Mouse (Mus musculus): ENCODE results near the gene Olfr1392. TPM values are rescaled to one million over a fixed set of nuclear protein-coding genes. Genes with fewer than 3 reads are reported as not detected.

Olfr1392 gene
- polyA plus RNA-seq (2017; shearing (Covaris generic)), result not detected

DNA sequence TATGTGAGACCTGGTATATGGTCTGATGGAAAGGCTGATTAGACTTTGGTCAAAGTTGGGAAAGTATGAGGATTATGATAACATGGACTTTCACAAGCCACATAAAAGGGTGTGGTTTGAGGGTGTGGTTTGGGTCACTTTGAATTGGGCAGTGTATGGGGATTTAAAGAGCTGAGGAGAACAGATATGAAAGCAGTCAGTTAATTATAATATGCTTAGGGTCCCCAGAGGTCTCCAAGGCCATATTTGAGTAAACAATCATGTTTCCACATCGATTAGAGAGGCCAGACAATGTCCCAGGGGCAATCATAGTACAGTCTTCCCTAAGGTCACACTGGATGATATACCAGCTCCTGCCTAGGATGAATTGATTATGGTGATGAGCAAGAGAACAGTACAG, at the start of gene Olfr1392:
Gene Olfr1392 (plus strand): TSS at position 301 of the 400 bp plus-strand sequence.

DNA sequence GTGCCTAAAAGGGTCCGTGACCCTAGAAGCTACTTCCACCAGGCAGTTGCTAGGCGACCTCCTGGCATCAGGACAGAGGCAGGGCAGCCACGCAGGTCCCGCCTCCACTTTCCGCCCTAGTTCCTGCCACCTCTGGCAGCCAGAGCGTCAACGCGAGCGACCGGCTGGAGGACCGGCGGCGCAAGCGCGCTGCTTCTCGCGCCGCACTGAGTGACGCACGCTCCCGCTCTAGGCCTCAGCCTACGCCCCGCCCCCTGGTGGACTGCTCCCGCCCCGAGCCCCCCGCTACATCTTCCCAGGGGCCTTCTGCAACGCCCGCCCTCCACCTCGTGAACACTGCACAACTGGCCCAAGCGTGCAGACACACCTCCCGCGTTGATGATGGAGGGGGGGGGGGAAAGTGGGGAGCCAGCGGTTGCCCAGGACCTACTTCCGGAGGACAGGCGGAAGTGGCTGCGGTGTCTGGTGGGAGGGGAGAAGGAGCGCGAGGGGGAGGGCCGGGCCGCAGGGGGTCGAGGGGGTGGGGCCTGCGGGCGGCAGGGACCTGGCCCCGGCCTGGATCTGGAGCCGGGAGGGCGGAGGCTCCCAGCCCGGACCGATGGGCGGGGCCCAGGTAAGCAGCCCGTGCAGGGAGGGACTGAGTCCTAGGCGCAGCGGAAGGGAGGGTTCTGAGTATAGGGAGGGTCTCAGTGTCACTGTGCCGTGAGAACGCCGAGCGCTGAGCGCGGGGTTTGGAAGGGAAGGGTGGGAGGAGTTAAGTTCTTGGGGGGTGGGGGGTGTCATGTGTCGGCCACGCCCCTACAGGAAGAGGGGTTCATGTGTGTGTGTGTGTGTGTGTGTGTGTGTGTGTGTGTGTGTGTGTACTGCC, 41.1 kb upstream of the Olfr1392 start, which contains the start of gene Mgat1:
Gene Mgat1 (plus strand): TSS at position 465 of the 868 bp plus-strand sequence.

DNA sequence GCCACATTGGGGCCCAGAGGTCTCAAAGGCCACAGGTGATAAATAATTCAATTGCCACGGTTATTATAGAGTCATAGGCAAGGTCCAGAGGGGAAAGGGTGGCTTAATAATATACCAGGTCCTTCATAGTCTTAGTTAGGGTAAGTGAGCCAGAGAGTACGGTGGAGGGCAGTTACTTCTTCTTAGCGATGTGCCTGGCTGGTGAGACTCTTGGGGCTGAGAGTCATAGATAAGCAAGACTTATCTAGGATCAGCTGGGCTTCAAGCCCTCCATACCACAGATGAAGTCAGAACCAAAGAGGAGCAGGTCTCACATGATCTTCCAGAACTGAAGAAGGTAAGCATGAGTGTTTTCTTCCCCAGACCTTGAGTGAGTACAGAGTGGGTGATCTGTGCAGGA, 6.9 kb upstream of the Olfr1392 start, which contains the start of gene Olfr1393:
Gene Olfr1393 (plus strand): TSS at position 83 of the 400 bp plus-strand sequence.

DNA sequence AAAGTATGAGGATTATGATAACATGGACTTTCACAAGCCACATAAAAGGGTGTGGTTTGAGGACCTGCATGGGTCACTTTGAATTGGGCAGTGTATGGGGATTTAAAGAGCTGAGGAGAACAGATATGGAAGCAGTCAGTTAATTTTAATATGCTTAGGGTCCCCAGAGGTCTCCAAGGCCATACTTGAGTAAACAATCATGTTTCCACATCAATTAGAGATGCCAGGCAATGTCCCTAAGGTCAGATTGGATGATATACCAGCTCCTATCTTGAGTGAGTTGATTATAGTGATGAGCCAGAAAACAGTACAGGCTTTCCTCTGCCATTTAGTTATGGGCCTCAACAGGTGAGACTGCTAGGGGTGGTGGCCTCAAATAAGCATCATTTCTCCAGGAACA, 19.4 kb downstream of the Olfr1392 start, which contains the start of gene Olfr10:
Gene Olfr10 (plus strand): TSS at position 301 of the 400 bp plus-strand sequence.

DNA sequence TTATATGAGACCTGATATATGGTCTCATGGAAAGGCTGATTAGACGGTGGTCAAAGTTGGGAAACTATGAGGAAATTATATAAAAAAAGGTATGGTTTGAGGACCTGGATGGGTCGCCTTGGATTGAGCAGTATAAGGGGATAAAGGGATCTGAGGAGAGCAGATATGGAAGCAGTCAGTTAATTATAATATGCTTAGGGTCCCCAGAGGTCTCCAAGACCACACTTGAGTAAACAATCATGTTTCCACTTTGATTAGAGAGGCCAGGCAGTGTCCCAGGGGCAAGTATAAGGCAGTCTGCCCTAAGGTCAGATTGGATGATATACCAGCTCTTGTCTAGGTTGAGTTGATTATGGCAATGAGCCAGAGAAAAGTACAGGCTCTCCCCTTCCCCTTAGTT, 37.4 kb downstream of the Olfr1392 start, which contains the start of gene Olfr1391:
Gene Olfr1391 (plus strand): TSS at position 301 of the 400 bp plus-strand sequence.

DNA sequence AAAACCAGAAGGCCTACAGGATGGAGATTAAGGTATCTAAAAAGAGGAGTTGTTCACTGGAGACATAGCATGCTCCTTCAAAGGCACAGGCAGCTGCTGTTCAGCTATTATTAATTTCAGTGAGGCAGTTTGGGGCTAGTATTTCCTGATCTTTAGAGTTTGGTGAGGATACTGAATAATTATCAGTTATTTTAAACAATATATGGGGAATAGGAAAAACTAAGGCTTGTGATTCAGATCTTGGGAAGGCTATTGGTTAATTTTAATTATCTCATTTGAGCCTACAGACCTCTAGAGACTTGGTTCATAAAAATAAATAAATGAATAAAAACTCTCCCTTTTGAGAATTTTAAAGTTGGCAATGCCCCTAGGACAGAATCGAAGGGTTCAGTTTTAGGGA, 49.8 kb downstream of the Olfr1392 start, which contains the start of gene Olfr1390:
Gene Olfr1390 (plus strand): TSS at position 301 of the 400 bp plus-strand sequence.

Other genes with a start within 250 kb of the Olfr1392 start
- gene 9930111J21Rik2, start 234.0 kb upstream of the Olfr1392 start, polyA plus RNA-seq (2017; shearing (Covaris generic)), result 92.8 TPM
- gene Tgtp2, start 221.1 kb upstream of the Olfr1392 start, polyA plus RNA-seq (2017; shearing (Covaris generic)), result 187 TPM
- 241 TPM for gene Ifi47, start 208.7 kb upstream of the Olfr1392 start, polyA plus RNA-seq (2017; shearing (Covaris generic))
- 0.15 TPM for gene Olfr1396, start 170.4 kb upstream of the Olfr1392 start, polyA plus RNA-seq (2017; shearing (Covaris generic))
- gene Olfr1395, start 143.0 kb upstream of the Olfr1392 start, polyA plus RNA-seq (2017; shearing (Covaris generic)), result not detected
- not detected for gene Olfr1394, start 130.9 kb upstream of the Olfr1392 start, polyA plus RNA-seq (2017; shearing (Covaris generic))
- gene Btnl9, start 98.1 kb upstream of the Olfr1392 start, polyA plus RNA-seq (2017; shearing (Covaris generic)), result not detected
- gene Zfp62, start 82.0 kb upstream of the Olfr1392 start, polyA plus RNA-seq (2017; shearing (Covaris generic)), result 57.7 TPM
- gene Mgat1, start 41.1 kb upstream of the Olfr1392 start, polyA plus RNA-seq (2017; shearing (Covaris generic)), result 28.7 TPM
- gene Olfr1393, start 7.0 kb upstream of the Olfr1392 start, polyA plus RNA-seq (2017; shearing (Covaris generic)), result not detected
- not detected for gene Olfr10, start 19.5 kb downstream of the Olfr1392 start, polyA plus RNA-seq (2017; shearing (Covaris generic))
- not detected for gene Olfr1391, start 37.5 kb downstream of the Olfr1392 start, polyA plus RNA-seq (2017; shearing (Covaris generic))
- gene Olfr1390, start 49.9 kb downstream of the Olfr1392 start, polyA plus RNA-seq (2017; shearing (Covaris generic)), result not detected
- gene Olfr1389, start 137.8 kb downstream of the Olfr1392 start, polyA plus RNA-seq (2017; shearing (Covaris generic)), result not detected
- 0.15 TPM for gene Olfr1388, start 151.3 kb downstream of the Olfr1392 start, polyA plus RNA-seq (2017; shearing (Covaris generic))
- gene Olfr1387, start 170.1 kb downstream of the Olfr1392 start, polyA plus RNA-seq (2017; shearing (Covaris generic)), result not detected
- not detected for gene Olfr1386, start 179.8 kb downstream of the Olfr1392 start, polyA plus RNA-seq (2017; shearing (Covaris generic))
- gene Olfr1385, start 203.8 kb downstream of the Olfr1392 start, polyA plus RNA-seq (2017; shearing (Covaris generic)), result 0.20 TPM
- gene Olfr1384, start 221.4 kb downstream of the Olfr1392 start, polyA plus RNA-seq (2017; shearing (Covaris generic)), result not detected
- gene Olfr1383, start 234.4 kb downstream of the Olfr1392 start, polyA plus RNA-seq (2017; shearing (Covaris generic)), result not detected
- not detected for gene Olfr1382, start 243.0 kb downstream of the Olfr1392 start, polyA plus RNA-seq (2017; shearing (Covaris generic))